Mouse (Mus musculus): Measurements from ENCODE around the gene Nkg7.

GRCm38 (mm10) chr7:43447801-43448200 lies 10.9 kb downstream of the Nkg7 start:
- no peak for TF ChIP-seq CTCF (IDR thresholded peaks at IDR 0.05; ENCODE audit: control insufficient read depth, insufficient read depth, insufficient replicate concordance, low read depth, low read length)
- no peak for TF ChIP-seq POLR2A (IDR thresholded peaks at IDR 0.05; ENCODE audit: control insufficient read depth, low read depth, low read length)
